Mouse (Mus musculus): ENCODE results near the gene Psap. TPM values are rescaled to one million over a fixed set of nuclear protein-coding genes. Genes with fewer than 3 reads are reported as not detected.
A peak's percentile ranks its signal among the peaks of the same experiment; 100 is the strongest.

Psap gene
- total and polyA plus RNA-seq, 2 experiments from 2014 or later: 272 to 811 TPM

DNA sequence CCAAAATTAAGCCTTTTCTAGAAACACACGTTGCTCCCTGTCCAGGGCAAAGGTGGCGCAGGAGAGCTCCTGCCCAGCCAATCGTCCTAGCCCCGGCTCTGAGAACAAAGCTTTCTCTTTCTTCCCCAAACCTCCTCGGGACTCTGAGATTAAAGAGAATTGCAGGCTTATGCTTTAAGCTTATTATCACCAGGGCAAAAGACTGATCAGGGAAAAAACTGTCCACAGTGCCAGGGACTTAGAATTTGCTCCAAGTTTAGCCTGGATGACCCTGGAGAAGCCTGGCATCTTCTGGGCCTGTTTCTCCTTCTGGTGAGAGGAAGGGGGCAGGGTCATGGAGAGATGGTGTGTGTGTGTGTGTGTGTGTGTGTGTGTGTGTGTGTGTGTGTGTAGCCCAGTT is 15.9 kb upstream of the Psap start:
- ATAC-seq (ENCODE audit: low FRiP score): no peak
- Histone ChIP-seq H3K27ac (ENCODE audit: low read depth, low read length) (no peak overlapping the region), H3K4me1 (ENCODE audit: insufficient read depth, low read length) (no peaks in the 10 kb centered on the region), H3K4me2 (ENCODE audit: low read depth, low read length, poor library complexity, severe bottlenecking) (no peak overlapping the region), H3K9me3 (ENCODE audit: low read length) (no peaks in the 10 kb centered on the region), H3K9ac (replicated peaks; ENCODE audit: low read length, poor library complexity, severe bottlenecking) (no peak overlapping the region), H3K4me3 (ENCODE audit: low read depth, low read length) (no peak overlapping the region), H3K36me3 (ENCODE audit: insufficient read depth, low read length) (no peaks in the 10 kb centered on the region), H3K27me3 (ENCODE audit: insufficient read depth, low read length) (no peaks in the 10 kb centered on the region)
- WGBS: 23% methylated on average over 5 of the region's 5 CpGs
- no peak for DNase-seq (ENCODE audit: low spot score)
- no peak; the same call in 1 of the 2 replicates for TF ChIP-seq CTCF (IDR thresholded peaks at IDR 0.05)

DNA sequence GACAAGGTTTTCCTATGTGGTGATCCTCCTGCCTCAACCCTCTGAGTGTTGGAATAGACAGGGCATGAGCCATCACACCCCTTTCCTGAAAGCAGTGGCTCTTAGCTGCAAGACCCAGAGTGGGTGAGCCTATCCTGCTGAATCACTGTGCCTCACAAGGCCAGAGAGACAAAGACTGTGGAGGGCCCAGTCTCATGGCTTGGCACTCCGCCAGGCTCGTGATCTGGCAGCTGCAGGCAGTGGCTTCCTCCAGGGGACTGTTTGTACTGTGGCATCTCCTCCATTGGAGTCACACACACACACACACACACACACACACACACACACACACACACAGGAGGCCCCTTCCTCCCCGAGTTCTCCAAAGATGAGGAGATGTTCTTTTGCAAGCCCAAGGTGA is 15.0 kb upstream of the Psap start:
- ATAC-seq (ENCODE audit: low FRiP score) (peak; percentile 77; the same call in 1 of the 2 replicates), DNase-seq (ENCODE audit: low spot score) (peak; percentile 92)
- H3K27me3 ChIP-seq (ENCODE audit: insufficient read depth, low read length): no peaks in the 10 kb centered on the region
- H3K27ac ChIP-seq (ENCODE audit: low read depth, low read length): no peak overlapping the region
- H3K36me3 ChIP-seq (ENCODE audit: insufficient read depth, low read length): no peaks in the 10 kb centered on the region
- no peaks in the 10 kb centered on the region for H3K4me1 ChIP-seq (ENCODE audit: insufficient read depth, low read length)
- no peak overlapping the region for H3K9ac ChIP-seq (replicated peaks; ENCODE audit: low read length, poor library complexity, severe bottlenecking)
- H3K4me2 ChIP-seq (ENCODE audit: low read depth, low read length, poor library complexity, severe bottlenecking): no peak overlapping the region
- H3K9me3 ChIP-seq (ENCODE audit: low read length): no peaks in the 10 kb centered on the region
- 34% methylated on average over 3 of the region's 3 CpGs for WGBS
- H3K4me3 ChIP-seq (ENCODE audit: low read depth, low read length): no peak overlapping the region
- TF ChIP-seq CTCF (IDR thresholded peaks at IDR 0.05): no peak

DNA sequence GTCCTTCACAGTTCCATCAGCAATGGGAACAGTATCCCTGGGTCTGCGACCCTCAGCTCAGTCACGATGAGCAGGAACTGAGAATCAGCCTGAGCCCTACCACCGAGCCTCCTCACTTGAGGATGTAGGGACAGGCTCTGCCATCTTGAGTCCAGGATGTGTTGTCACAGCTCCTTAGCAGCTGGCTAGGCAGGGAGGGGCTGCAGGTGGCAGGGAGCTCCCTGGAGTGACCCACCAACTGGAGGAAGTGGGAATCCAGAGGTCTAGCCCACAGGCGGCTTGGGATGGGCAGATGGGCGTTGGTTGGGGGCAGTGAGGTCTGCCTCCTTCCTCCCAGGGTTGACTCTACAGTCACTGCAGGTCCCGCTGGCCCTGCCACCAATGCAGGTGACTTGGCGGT is 14.1 kb upstream of the Psap start:
- WGBS: 93% methylated on average over 7 of the region's 7 CpGs
- no peak for TF ChIP-seq CTCF (IDR thresholded peaks at IDR 0.05)
- no peak for ATAC-seq (ENCODE audit: low FRiP score)
- no peak for DNase-seq (ENCODE audit: low spot score)
- H3K4me1 ChIP-seq (ENCODE audit: insufficient read depth, low read length): no peaks in the 10 kb centered on the region
- no peaks in the 10 kb centered on the region for H3K27me3 ChIP-seq (ENCODE audit: insufficient read depth, low read length)
- H3K27ac ChIP-seq (ENCODE audit: low read depth, low read length): no peak overlapping the region
- H3K9me3 ChIP-seq (ENCODE audit: low read length): no peaks in the 10 kb centered on the region
- no peak overlapping the region for H3K4me2 ChIP-seq (ENCODE audit: low read depth, low read length, poor library complexity, severe bottlenecking)
- no peak overlapping the region for H3K4me3 ChIP-seq (ENCODE audit: low read depth, low read length)
- H3K36me3 ChIP-seq (ENCODE audit: insufficient read depth, low read length): no peaks in the 10 kb centered on the region
- no peak overlapping the region for H3K9ac ChIP-seq (replicated peaks; ENCODE audit: low read length, poor library complexity, severe bottlenecking)

DNA sequence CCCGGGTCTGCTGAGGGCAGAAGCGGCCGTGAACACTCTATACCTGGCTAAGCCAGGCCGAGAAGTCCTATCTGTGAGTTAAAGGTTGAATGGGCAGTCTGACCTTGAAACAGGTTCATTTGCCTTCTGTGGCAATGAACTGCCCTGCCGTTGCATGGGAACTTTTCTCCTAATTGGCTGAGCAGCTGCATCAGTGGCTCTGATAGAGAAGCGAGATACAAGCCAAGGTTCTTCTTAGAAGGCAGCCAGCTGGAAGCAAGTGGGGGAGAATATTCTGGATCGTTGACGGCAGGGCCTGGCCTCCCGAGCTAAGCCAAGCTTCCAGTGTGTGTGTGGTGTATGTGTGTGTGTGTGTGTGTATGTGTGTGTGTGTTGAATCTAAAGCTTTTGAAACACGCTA is 12.2 kb upstream of the Psap start:
- Histone ChIP-seq H3K9me3 (ENCODE audit: low read length) (no peaks in the 10 kb centered on the region), H3K4me2 (ENCODE audit: low read depth, low read length, poor library complexity, severe bottlenecking) (no peak overlapping the region), H3K27me3 (ENCODE audit: insufficient read depth, low read length) (no peaks in the 10 kb centered on the region), H3K27ac (ENCODE audit: low read depth, low read length) (no peak overlapping the region), H3K4me3 (ENCODE audit: low read depth, low read length) (no peak overlapping the region), H3K9ac (replicated peaks; ENCODE audit: low read length, poor library complexity, severe bottlenecking) (no peak overlapping the region), H3K4me1 (ENCODE audit: insufficient read depth, low read length) (no peaks in the 10 kb centered on the region), H3K36me3 (ENCODE audit: insufficient read depth, low read length) (no peaks in the 10 kb centered on the region)
- ATAC-seq (ENCODE audit: low FRiP score) (no peak), DNase-seq (ENCODE audit: low spot score) (peak; percentile 61)
- TF ChIP-seq CTCF (IDR thresholded peaks at IDR 0.05): no peak
- WGBS: 77% methylated on average over 10 of the region's 10 CpGs

- no peaks in the 10 kb centered on the region for H3K9me3 ChIP-seq (ENCODE audit: low read length)
- WGBS: 93% methylated on average over 8 of the region's 8 CpGs
- H3K4me3 ChIP-seq (ENCODE audit: low read depth, low read length): no peak overlapping the region
Measured at GRCm38 (mm10) chr10:60266842-60267401, 10.5 kb upstream of the Psap start.

DNA sequence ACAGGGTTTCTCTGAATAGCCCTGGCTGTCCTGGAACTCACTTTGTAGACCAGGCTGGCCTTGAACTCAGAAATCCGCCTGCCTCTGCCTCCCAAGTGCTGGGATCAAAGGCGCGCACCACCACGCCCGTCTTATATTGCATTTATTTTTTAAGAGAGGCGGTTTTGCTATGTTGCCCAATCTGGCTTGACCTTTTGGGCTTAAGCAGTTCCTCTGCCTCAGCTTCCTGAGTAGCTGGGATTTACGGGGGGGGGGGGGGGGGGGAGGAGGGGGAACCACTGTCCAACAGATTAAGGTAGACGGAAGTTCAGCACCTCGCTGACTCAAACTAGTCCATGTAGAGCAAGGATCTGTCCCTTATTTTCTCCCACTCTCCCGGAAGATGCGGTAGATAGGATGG is 8.7 kb upstream of the Psap start:
- 93% methylated on average over 10 of the region's 11 CpGs for WGBS
- DNase-seq (ENCODE audit: low spot score): no peak
- no peak overlapping the region for H3K4me2 ChIP-seq (ENCODE audit: low read depth, low read length, poor library complexity, severe bottlenecking)

More at GRCm38 (mm10) chr10:60266842-60267401, 10.5 kb upstream of the Psap start:
- H3K27me3 ChIP-seq (ENCODE audit: insufficient read depth, low read length): no peaks in the 10 kb centered on the region
- DNase-seq (ENCODE audit: low spot score): no peak
- no peak for ATAC-seq (ENCODE audit: low FRiP score)
- TF ChIP-seq CTCF (IDR thresholded peaks at IDR 0.05): no peak
- no peak overlapping the region for H3K4me2 ChIP-seq (ENCODE audit: low read depth, low read length, poor library complexity, severe bottlenecking)
- no peak overlapping the region for H3K27ac ChIP-seq (ENCODE audit: low read depth, low read length)
- no peak overlapping the region for H3K9ac ChIP-seq (replicated peaks; ENCODE audit: low read length, poor library complexity, severe bottlenecking)
- no peaks in the 10 kb centered on the region for H3K4me1 ChIP-seq (ENCODE audit: insufficient read depth, low read length)
- no peaks in the 10 kb centered on the region for H3K36me3 ChIP-seq (ENCODE audit: insufficient read depth, low read length)

More for the DNA sequence above, 8.7 kb upstream of the Psap start:
- H3K9me3 ChIP-seq (ENCODE audit: low read length): no peaks in the 10 kb centered on the region
- no peak overlapping the region for H3K9ac ChIP-seq (replicated peaks; ENCODE audit: low read length, poor library complexity, severe bottlenecking)
- H3K36me3 ChIP-seq (ENCODE audit: insufficient read depth, low read length): no peaks in the 10 kb centered on the region
- ATAC-seq (ENCODE audit: low FRiP score): no peak
- no peak for TF ChIP-seq CTCF (IDR thresholded peaks at IDR 0.05)
- H3K4me3 ChIP-seq (ENCODE audit: low read depth, low read length): no peak overlapping the region
- H3K27me3 ChIP-seq (ENCODE audit: insufficient read depth, low read length): no peaks in the 10 kb centered on the region
- no peaks in the 10 kb centered on the region for H3K4me1 ChIP-seq (ENCODE audit: insufficient read depth, low read length)
- no peak overlapping the region for H3K27ac ChIP-seq (ENCODE audit: low read depth, low read length)
